Mouse (Mus musculus): Measurements from ENCODE around the gene Pigx.

Pigx gene

DNA sequence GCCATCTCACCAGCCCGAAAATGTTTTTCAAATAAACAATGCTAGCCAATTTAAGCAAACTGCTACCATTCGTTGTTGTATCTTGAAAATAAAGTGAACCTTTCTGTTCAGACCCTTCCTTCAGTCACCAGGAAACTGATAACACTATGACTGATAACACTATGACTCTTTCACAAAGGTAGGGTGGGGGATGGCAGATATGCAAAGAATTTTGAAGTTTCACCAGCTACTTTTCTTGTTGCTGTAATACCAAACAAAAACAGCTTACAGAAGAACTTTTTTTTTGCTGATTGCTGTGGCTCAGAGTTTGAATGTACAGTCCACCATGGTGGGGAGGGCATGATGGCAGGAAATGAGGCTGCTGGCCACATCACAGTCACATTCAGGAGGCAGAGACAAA, 37.3 kb downstream of the Pigx start:
- peak; percentile 33 for DNase-seq (ENCODE audit: low read depth, low spot score)

DNA sequence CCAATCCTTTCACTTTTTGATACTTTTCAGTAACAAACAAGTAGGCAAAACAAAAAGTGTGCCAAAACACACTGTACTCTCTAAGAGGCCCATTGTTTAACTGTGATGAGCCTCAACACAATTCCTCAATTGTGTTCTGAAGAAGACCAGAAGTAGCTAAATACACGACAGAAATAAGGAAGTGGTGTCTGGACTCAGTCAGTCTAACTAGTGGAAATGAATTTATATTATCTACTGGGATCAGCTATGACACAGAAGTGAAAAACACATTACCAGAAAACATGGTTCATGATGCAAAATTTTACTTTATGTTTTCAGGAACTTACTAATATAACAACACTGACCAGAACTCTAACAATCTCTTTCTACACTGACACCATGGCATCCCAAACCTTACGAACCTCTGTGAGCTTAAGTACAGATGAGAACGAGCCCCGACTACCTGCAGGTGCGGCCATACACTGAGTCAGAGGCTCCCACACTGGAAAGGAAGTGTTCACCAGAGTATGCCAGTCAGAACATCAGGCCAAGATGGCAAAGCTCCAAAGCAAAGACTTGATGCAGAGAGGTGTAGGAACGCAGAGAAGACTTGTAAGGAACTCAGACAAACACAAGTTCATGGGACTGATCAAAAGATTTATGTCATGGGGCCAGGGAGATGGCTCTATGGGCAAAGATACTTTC, 39.6 kb downstream of the Pigx start:
- DNase-seq (ENCODE audit: low read depth, low spot score), result peak; percentile 40

GRCm38 (mm10) chr16:32058817-32059216, 40.7 kb downstream of the Pigx start:
- DNase-seq (ENCODE audit: low read depth, low spot score), result no peak

DNA sequence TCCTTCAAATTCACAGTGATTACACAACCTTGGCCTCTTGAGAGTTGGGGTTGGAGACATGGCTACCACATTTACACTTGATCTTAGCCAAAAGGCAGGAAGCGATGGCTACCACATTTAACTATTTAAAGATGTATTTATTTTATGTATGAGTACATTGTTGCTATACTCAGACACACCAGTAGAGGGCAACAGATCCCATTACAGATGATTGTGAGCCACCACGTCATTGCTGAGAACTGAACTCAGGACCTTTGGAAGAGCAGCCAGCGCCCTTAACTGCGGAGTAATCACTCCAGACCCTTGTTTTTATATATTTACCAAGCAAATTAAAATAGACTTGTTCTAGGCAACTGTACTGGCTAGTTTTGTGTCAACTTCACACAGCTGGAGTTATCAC, 57.2 kb downstream of the Pigx start:
- DNase-seq (ENCODE audit: low read depth, low spot score), result no peak
